Mouse (Mus musculus): Measurements from ENCODE around the gene Rin3.

Rin3 gene

GRCm38 (mm10) chr12:102280867-102281503 lies 1.9 kb upstream of the Rin3 start:
- DNase-seq (ENCODE audit: low read depth, low spot score): no peak

GRCm38 (mm10) chr12:102282126-102282525 lies 722 bp upstream of the Rin3 start:
- DNase-seq (ENCODE audit: low read depth, low spot score): no peak

DNA sequence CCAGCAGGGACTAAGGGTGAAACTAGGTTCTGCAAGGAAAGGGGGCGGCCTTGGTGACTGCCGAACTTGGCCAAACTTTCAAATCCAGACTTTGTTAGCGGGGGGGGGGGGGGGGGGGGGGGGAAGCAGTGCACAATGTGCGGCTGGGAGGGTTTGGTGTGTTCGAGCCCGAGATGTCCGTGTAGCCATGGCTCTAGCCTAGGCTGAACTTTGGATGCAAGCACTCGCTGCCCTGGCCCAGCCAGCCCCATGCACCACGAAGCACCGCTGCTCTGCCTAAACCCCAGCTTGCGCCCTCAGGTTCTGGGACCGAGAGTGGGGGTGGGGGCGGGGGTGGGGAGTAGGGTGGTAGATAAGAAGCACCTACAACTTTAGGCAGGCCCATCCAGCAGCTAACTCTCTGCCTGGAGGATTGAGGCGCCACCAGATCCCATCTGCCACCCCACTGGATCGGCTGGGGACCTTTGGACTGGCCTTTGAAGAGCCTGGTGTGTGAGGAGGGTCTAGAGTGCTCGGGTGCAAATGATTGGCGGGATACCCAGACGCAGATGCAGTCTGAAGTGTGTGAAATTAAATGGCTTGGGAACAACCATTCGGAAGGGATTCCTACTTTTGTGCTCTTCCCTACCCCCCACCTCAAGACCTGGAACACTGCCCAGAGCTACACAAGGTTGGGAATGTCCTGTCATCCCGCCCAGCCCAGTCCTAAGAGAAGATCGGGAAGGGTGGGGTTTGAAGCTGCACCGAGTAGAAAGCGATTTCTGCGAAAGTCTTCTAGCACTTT lies 827 bp downstream of the Rin3 start:
- DNase-seq (ENCODE audit: low read depth, low spot score): no peak

DNA sequence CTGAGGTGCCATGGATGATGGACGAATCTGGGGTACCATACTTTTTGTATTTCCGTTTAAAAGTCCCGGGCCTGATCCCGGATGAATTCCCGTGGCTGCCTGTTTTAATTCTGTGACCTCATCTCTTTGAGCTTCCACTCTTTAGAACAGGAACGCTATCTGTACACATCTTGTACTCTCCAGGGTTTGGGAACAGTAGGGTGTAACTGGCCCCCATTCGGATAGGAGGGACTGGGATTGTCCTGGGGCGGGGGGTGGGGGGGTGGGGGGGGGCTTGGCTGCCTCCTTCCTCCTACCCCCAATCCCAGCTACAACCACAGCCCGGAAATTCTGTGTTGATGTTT lies 1.4 kb downstream of the Rin3 start:
- no peak for DNase-seq (ENCODE audit: low read depth, low spot score)

DNA sequence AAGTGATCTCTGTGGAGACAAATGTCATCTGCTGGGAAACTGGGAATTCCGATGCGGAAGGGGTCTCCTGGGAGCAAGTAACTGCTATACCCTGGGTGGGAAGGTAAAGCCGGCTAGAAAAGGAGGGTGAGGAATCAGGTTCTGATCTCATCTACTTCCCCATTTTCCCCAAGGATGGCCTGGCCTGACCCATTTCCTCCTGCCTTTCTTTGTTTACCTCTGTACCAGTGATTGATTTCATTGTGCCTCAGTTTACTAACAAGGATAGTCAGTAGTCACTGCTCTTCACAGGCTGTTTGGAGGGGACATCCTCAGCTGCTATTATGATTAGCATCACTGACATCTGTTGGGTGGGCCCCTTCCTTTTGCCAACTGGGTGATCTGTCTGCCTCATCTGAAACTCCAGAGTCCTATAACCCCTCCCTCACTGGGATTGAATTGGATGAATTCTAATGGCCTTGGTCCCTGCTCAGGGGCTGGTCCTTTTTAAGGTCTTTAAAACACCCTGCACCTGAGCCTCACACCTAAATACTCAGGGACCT lies 1.8 kb downstream of the Rin3 start:
- no peak for DNase-seq (ENCODE audit: low read depth, low spot score)

DNA sequence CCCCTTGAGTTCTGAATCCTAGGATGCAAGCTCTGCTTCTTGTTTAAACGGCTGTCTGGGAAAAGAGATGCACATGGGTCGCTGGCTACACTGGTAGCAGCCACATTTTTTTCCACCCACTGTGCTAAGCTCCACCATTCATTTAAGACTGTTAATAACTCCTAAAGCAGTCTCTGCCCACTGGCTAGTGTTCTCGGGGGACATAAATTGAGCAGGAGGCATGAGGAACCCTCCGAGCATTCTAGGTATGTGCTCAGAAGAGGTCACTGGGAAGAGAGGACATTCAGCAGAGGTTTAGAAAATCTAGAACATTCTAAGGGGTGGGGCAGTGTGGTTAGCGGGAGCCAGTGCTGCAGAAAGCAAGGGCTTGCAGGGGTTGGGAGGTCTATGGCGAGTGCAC lies 2.5 kb downstream of the Rin3 start:
- DNase-seq (ENCODE audit: low read depth, low spot score): no peak

DNA sequence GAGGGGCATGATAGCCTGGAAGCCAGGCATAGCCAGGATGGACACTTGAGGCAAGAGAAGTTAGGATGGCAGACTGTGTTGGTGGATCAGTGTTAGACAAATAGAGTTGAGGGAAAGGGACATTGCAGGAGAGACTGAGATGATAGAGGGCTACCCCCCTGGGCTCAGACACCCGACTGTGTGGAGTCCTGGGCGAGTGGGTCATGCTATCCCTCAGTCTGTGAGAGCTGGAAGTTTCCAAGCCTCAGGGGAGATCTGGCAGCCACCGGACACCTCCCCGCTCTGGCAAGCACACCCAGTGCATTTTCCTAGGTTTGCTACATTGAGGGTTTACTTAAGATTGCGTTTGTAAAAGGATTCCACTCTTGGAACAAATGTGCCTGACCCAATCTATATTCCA lies 2.9 kb downstream of the Rin3 start:
- DNase-seq (ENCODE audit: low read depth, low spot score): no peak

DNA sequence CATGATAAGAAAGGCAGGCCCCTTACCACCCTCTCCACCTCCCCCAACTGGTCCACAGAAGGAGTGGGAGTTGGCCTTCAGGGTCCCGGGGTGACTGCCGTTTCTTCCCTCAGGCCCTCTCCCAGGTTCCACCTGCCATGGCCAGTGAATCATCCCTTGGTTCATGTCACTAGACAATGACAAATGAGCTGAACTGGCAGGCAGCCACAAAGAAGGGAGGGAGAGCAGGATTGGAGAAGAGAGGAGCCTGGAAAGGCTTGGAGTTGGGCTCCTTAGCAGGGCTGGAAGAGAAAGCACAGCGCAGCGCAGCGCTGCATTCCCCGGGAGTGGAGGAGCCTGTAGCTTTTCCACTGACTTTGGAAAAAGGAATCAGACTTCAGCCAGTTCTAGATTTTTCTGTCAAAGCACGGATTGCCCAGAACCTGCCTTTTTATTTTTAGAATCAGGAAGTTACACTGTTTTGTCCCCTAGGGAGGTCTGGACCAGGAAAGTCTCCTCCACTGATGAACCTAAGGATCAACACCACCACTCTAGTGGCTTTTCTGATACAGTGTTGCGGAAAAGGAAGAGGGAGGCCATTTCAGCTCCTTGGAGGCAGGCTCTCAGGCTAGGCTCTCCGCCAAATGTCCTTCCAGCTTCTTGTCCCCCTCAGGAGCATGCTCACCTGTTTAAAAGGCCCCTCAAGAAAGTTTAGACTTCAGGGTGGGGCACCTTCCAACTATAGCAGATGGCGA lies 4.0 kb downstream of the Rin3 start:
- DNase-seq (ENCODE audit: low read depth, low spot score): no peak

DNA sequence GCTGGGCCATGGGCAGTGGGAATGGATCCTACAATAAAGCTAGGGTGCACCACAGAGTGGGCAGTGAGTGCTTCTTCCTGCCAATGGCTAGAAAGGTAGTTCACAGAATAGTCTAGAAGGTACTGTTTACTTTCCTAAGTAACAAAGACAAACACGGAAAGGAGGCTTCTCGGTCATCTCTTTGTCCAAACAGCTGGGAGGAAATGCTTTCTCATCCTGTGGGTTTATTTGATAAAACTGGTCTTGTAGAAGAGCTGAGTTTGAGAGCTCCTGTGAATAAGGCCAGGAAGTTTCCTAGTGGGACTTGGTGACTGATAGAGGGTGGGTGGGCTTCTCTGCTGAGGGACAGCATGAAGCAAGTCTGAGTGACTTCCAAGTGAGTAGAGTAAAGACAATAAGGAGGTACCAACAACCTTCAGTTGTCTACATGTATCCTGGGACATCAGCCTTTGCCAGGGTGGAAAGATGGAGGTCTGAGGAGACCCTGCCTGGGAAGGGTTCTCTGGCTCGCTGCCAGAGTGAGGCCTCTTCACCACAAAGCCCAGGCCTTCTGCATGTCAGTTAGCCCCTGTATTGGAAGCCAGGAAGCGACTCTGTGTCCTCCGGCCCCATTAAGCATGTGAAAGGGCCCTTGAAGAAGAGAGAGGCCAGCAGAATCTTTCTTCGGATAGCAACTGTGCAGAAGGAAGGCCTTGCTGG lies 5.2 kb downstream of the Rin3 start:
- DNase-seq (ENCODE audit: low read depth, low spot score): no peak

DNA sequence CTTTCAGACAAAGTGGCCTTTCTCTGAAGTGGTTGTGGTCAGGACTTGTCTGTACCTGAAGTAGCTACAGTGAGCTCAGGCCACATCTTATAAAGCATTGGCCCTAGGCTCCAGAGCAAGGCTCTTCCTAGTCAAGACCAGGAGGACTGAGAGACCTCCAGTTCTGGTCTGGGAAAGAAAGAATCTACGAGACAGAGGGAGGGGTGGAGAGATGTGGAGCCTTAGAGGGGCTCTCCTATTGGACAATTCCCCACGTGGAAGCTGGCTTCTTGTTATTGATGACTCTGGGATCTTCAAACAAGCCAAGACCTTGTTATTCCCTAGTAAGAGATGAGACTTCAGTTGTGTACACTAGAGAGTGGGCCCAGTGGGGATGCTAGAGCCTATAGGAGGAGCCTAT lies 6.0 kb downstream of the Rin3 start:
- DNase-seq (ENCODE audit: low read depth, low spot score): no peak

GRCm38 (mm10) chr12:102289568-102289967 lies 6.7 kb downstream of the Rin3 start:
- DNase-seq (ENCODE audit: low read depth, low spot score): no peak

DNA sequence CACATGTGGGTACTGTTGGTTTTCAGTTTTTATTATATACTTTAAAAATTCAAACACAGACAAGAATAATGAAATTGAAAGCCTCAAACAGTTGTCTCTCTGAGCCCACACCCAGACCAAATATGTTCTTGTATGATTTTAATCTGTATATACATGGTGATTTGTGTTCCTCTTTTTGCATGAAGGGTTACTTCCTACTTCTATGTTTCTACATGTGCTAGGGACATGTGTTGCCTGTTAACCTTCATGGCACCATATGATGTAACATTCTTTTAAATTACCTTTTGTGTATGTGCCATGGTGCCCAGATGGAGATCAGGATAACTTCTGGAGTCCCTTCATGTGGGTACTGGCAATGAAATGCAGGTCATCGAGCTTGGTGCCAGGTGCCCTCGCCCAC lies 7.8 kb downstream of the Rin3 start:
- DNase-seq (ENCODE audit: low read depth, low spot score): no peak

DNA sequence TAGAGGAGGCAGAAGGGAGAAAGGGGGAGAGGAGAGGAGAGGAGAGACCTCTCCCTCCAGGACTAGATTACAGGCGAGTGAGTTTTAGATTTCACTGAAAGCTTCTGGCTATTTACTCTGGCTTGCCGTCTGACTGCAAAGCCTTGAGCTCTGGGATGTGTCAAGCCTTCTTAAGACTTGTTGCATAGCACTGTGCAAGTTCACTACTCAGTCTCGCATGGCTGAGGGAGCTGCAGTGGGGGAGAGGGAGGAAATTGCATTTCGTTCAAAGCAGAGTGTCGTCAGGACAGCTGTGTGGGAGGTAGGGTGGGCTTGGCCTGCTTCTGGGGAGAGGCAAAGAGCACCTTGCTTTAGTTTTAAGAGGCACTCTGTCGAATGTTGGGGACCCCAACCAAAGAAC lies 8.8 kb downstream of the Rin3 start:
- no peak for DNase-seq (ENCODE audit: low read depth, low spot score)

DNA sequence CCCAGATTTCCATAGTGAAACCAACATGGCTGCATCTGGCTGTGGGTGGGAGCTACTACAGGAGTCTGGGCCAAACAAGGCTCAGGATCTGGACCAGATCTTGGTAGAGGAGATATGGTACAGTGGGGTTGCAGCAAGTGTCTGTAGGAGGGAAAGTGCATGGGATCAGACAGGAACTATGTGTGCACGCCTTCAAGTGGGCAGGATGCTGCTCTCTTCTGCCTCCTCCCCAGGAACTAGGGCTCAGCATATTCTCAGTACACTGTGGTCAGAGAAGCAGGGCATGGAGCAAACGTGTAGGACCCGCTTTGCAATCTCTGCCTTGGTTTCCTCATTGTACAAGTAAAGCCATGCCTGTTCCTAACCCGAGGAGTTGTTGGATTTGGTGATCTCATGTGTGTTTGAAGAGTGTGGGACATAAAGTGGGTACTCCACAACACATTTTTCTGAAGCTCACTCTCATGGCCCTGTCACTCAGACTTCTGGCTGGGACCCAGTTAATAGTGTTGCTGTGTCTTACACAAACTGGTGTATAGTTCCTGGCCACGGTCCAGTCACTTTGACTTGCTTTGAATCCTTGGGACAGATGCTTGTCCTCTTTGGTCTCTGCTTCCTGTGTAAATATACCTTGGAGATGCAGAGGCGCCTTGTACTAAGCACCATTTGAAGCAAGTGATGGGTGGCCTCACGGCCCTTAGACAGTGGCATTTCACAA lies 9.8 kb downstream of the Rin3 start:
- no peak for DNase-seq (ENCODE audit: low read depth, low spot score)

- no peak for DNase-seq (ENCODE audit: low read depth, low spot score)
Measured at GRCm38 (mm10) chr12:102294634-102295033, 11.8 kb downstream of the Rin3 start.

DNA sequence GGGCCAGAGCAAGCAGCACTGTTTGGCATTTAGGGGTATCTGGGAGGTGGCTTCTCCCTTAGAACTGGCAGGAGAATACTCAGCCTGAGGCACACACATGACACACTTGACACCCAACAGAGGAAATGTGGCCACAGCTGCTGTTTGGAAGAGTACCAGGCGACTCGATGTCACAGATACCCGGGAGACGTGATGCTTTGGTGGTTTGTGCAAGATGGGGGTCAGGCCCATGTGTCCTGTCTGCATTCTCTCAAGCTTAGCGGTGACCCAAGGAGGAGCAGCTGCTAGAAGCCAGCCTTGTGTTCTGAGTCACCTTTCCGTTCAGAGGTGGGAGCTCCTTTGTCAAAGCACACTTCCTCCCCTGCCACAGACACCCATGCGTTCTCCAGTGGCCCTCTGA lies 12.4 kb downstream of the Rin3 start:
- DNase-seq (ENCODE audit: low read depth, low spot score): no peak

DNA sequence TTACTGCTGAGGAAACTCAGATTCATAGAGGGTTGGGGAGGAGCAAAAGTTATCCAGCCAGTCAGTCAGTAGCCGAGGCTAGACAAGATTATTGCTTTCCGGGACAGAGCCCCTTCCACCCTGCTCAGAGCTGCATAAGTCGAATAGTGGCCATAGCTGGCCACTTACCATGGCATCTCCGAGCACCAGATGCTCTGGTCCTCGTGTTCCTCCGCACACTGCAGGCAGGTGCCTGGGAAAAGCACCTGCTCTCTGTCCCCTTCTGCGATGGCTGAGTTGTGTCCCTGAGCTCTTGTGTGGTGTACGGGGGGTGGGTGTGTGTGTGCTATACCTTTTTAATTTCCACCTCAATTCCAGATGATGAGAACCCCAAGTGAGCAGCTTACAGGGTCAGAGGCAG lies 12.8 kb downstream of the Rin3 start:
- no peak for DNase-seq (ENCODE audit: low read depth, low spot score)

DNA sequence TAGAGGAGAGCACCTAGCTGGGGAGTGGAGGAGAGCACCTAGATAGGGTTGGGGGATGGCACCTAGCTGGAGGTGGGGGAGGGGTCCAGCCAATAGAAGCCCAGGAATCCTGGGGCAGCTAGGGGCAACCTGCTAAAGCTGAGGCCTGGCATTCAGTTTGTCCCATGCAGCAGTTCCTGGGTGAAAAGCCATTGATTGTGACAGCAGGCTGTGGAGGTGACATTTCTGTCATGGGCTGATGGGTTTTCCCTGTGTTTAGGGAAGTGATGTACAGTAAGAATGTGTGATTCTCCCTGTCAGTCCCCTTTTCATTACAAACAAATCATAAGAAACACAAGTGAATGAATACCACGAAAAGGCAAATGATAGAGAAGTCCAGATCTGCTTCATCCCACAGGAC lies 13.5 kb downstream of the Rin3 start:
- DNase-seq (ENCODE audit: low read depth, low spot score): no peak

GRCm38 (mm10) chr12:102296967-102297366 lies 14.1 kb downstream of the Rin3 start:
- DNase-seq (ENCODE audit: low read depth, low spot score): no peak

DNA sequence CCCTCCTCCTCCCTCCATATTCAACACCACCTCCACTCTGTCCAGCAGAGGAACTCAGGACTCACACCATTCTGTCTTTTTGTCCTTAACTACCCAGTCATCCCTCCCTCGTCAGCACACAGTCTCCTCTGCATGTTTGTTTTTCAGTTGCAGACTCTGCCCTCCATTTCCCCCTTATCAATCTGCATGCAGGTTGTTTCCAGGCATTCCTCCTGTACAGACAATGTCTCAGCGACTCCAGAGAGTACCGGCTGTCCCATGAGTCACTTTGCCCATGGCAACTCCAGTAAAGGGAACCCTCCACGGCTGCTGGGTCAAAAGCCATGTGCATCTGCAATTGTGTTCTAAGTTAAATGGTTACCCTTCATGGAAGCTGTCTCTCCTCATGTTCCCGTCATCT lies 16.4 kb downstream of the Rin3 start:
- DNase-seq (ENCODE audit: low read depth, low spot score): no peak

- no peak for DNase-seq (ENCODE audit: low read depth, low spot score)
Measured at GRCm38 (mm10) chr12:102301585-102301984, 18.7 kb downstream of the Rin3 start.
